ENCODE assay signal across 30 mouse cellular contexts in the genomic region with DNA sequence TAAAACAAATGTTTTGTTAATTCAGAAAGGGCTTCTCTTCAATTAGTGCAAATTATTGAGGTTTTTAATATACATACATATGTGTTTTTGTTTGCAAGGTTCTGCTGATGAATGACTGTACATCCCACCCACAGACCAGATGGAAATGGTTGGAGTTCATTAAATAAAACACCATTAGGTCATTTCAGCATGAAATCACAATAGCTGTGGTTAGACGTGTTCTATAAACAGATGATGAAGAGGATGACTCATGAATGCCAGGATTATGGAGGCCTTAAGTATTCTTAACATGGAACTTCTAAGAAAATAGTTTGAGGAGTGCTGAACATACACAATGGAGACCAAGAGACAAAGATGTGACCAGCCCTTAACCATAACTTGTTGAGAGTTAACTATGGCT.
DNase-seq lines count a peak whose midpoint lies in the region; ATAC-seq and TF ChIP-seq lines count a peak whose summit lies in the region.
"Had no signal": no experiment of that assay in that cellular context is flagged by ENCODE, and none has a peak within 500 bp of the region (broad histone marks: within the 10 kb centered on the region; RNA-seq: fewer than 3 reads in every experiment).

No protein-coding gene starts in this region.

- no peak for ATAC-seq in forebrain, embryonic 15.5 days (replicated peaks)
- ATAC-seq: CD4-positive, CD25-positive, alpha-beta regulatory T cell, adult 4 months; forebrain, embryonic 13.5 days; forebrain, postnatal 0 days; hindbrain, postnatal 0 days; inflammation-experienced regulatory T-cells, adult 6 months; intestine, postnatal 0 days had no signal

- no peak overlapping the region for H3K4me3 ChIP-seq in embryonic fibroblast, embryonic 13.5 days (ENCODE audit: insufficient read depth, low read length)
- no peak overlapping the region for H3K4me3 ChIP-seq in forebrain, embryonic 15.5 days
- H3K4me3 ChIP-seq: embryonic facial prominence, embryonic 10.5 days; embryonic facial prominence, embryonic 13.5 days; forebrain, embryonic 10.5 days; forebrain, embryonic 13.5 days; gastrocnemius, adult 2 months; hindbrain, embryonic 10.5 days had no signal

- H3K27ac ChIP-seq in embryonic fibroblast, embryonic 13.5 days (ENCODE audit: insufficient read depth, low read length), result peak overlapping the region; percentile 72; the same call in 1 of the 2 replicates
- H3K27ac ChIP-seq in forebrain, embryonic 15.5 days (replicated peaks), result no peak overlapping the region
- H3K27ac ChIP-seq: embryonic facial prominence, embryonic 10.5 days; embryonic facial prominence, embryonic 13.5 days; forebrain, embryonic 10.5 days; forebrain, embryonic 13.5 days; gastrocnemius, adult 2 months; hindbrain, embryonic 10.5 days; hindbrain, embryonic 14.5 days; hindbrain, postnatal 0 days had no signal

- H3K9ac ChIP-seq in forebrain, embryonic 15.5 days (replicated peaks), result no peak overlapping the region
- H3K9ac ChIP-seq: embryonic facial prominence, embryonic 13.5 days; forebrain, embryonic 13.5 days; forebrain, postnatal 0 days; hindbrain, embryonic 14.5 days had no signal

- no peak for TF ChIP-seq POLR2A in embryonic fibroblast, embryonic 13.5 days (IDR thresholded peaks at IDR 0.05; ENCODE audit: low read depth, low read length)

- no peaks in the 10 kb centered on the region for H3K36me3 ChIP-seq in forebrain, embryonic 15.5 days
- H3K36me3 ChIP-seq: embryonic facial prominence, embryonic 10.5 days; embryonic facial prominence, embryonic 13.5 days; forebrain, embryonic 10.5 days; hindbrain, embryonic 10.5 days had no signal

- no peak overlapping the region for H3K4me2 ChIP-seq in forebrain, embryonic 15.5 days (replicated peaks)
- H3K4me2 ChIP-seq: embryonic facial prominence, embryonic 13.5 days; forebrain, embryonic 13.5 days; heart, embryonic 11.5 days; hindbrain, embryonic 14.5 days had no signal

- H3K4me1 ChIP-seq in embryonic fibroblast, embryonic 13.5 days (ENCODE audit: control insufficient read depth, insufficient read depth, low read length), result peaks cover 5% of the 10 kb centered on the region
- H3K4me1 ChIP-seq in forebrain, embryonic 15.5 days, result no peaks in the 10 kb centered on the region
- H3K4me1 ChIP-seq: embryonic facial prominence, embryonic 10.5 days; embryonic facial prominence, embryonic 13.5 days; forebrain, embryonic 10.5 days; forebrain, embryonic 13.5 days; hindbrain, embryonic 10.5 days had no signal

- WGBS in forebrain, embryonic 15.5 days, result 37% methylated on average over 1 of the region's 1 CpGs

- peak; percentile 4 for DNase-seq in 3134 (ENCODE audit: extremely low read depth, insufficient read length, low spot score)
- peak; percentile 8 for DNase-seq in 416B (ENCODE audit: low read depth)
- DNase-seq in NIH3T3 (ENCODE audit: low read depth), result peak; percentile 49
- no peak for DNase-seq in lung, adult 18-20 months
- DNase-seq in testis, postnatal 10 days (ENCODE audit: low spot score), result no peak
- DNase-seq: adrenal gland, adult 2 months; adrenal gland, postnatal 14 days; B cell, adult 2 months; cerebellum, adult 11-12 months; cerebellum, adult 8-10 months; cerebellum, postnatal 10 days; cerebellum, postnatal 36 days; embryo, embryonic 11 days; forebrain, postnatal 0 days; gastrocnemius, adult 2 months; gastrocnemius, postnatal 14 days; heart, adult 11 months had no signal

- H3K9me3 ChIP-seq in forebrain, embryonic 15.5 days, result no peaks in the 10 kb centered on the region
- H3K9me3 ChIP-seq: embryonic facial prominence, embryonic 10.5 days; embryonic facial prominence, embryonic 13.5 days; forebrain, embryonic 10.5 days; forebrain, embryonic 13.5 days; hindbrain, embryonic 10.5 days had no signal

- no peak for TF ChIP-seq CTCF in embryonic fibroblast, embryonic 13.5 days (IDR thresholded peaks at IDR 0.05; ENCODE audit: borderline replicate concordance, insufficient read depth, low read length)

- no peaks in the 10 kb centered on the region for H3K27me3 ChIP-seq in forebrain, embryonic 15.5 days
- H3K27me3 ChIP-seq: embryonic facial prominence, embryonic 13.5 days; forebrain, embryonic 13.5 days had no signal

Comparison
In these comparisons a context has a peak if more than half of its experiments do, and no peak if none do; other contexts are left out.
1. DNase-seq: peak in 3134 (single experiment), 416B (single experiment) and NIH3T3 (single experiment); none in lung, adult 18-20 months (0 of 2) and testis, postnatal 10 days (single experiment).